Mouse (Mus musculus) adrenal gland (tissue): ENCODE measurements around the gene Selplg.

Source experiments
- intact Hi-C: fragments of 180-260 bp; cut with DNase I; formaldehyde crosslinking; loops from one replicate; pipeline ENCODE4 v1.15.1; 2025

Selplg gene

GRCm38 (mm10) chr5:113776128-113776895 lies 56.1 kb downstream of the Selplg start:
- intact Hi-C loops, result no loop called here

- intact Hi-C loops, result no loop called here
Observed at GRCm38 (mm10) chr5:113775585-113775984, 56.9 kb downstream of the Selplg start.

- intact Hi-C loops, result loop anchor here (1.0 kb wide), 1 partner anchor 42 kb away; no protein-coding TSS in a partner anchor
Observed at GRCm38 (mm10) chr5:113773664-113774063, 58.8 kb downstream of the Selplg start.

- intact Hi-C loops, result loop anchor here (1.0 kb wide), 1 partner anchor 42 kb away; no protein-coding TSS in a partner anchor
Observed at GRCm38 (mm10) chr5:113772905-113773519, 59.4 kb downstream of the Selplg start.

GRCm38 (mm10) chr5:113772450-113772895 lies 60.0 kb downstream of the Selplg start, which contains the start of the genes Sart3 and Iscu:
Sart3 (minus strand) TSS chr5:113772510.
Iscu (plus strand) TSS chr5:113772748.
- intact Hi-C loops, result no loop called here

- intact Hi-C loops, result loop anchor here (2.0 kb wide), 1 partner anchor 35 kb away; no protein-coding TSS in a partner anchor
Observed at GRCm38 (mm10) chr5:113771213-113772162, 61.0 kb downstream of the Selplg start.

- intact Hi-C loops, result no loop called here
Observed at GRCm38 (mm10) chr5:113768806-113769205, 63.6 kb downstream of the Selplg start.
